Mouse (Mus musculus) C2C12 (cell line): ENCODE measurements around the gene Gm2016. TPM values are rescaled to one million over a fixed set of nuclear protein-coding genes. Genes with fewer than 3 reads are reported as not detected.
"Not testable (repeated sequence)": the region's sequence is repeated elsewhere in the genome, so short reads cannot be mapped to it uniquely, and the experiment has no call there.

ENCODE experiments used
- H3K27me3 ChIP-seq: one replicate; pipeline ENCODE4 v1.6.1; 2011; ENCODE audit not compliant: control insufficient read depth, insufficient read depth, insufficient read length
- H3K36me3 ChIP-seq: one replicate; pipeline ENCODE4 v1.6.1; 2011; ENCODE audit not compliant: control insufficient read depth, insufficient read depth
- H3K4me3 ChIP-seq: one replicate; pipeline ENCODE4 v1.5.1; 2011; ENCODE audit warnings: mild to moderate bottlenecking, control low read depth; ENCODE audit not compliant: poor library complexity, insufficient read depth, severe bottlenecking
- H3K79me2 ChIP-seq: one replicate; pipeline ENCODE4 v1.6.1; 2011; ENCODE audit not compliant: control insufficient read depth, insufficient read depth
- H3K79me3 ChIP-seq: one replicate; pipeline ENCODE4 v1.6.1; 2011; ENCODE audit warnings: low read depth, control low read depth
- H3ac ChIP-seq: one replicate; pipeline ENCODE3; 2011; ENCODE audit warnings: low read depth; ENCODE audit not compliant: control insufficient read depth, insufficient read length
- long read RNA-seq, 2 experiments: library from polyadenylated mRNA; unstranded; transcript quantifications; one replicate each; pipeline ENCODE4 v2.0.0; 2019 to 2020
- polyA plus RNA-seq: library from polyadenylated mRNA; unstranded; fragments of >200 nt; fragmentation: generic; extraction: Trizol; gene quantifications from one replicate; pipeline ENCODE4 v1.2.1, GENCODE M21; 2012; ENCODE audit warnings: missing spikeins

The Gm2016 gene
- polyA plus RNA-seq, result 0.12 TPM
- long read RNA-seq, experiment 1, partial matches to known transcripts, result 0 of 1 reads
- long read RNA-seq, experiment 1, other reads (novel, unspliced or antisense), result 0 of 1 reads
- long read RNA-seq, experiment 2, result 0 reads

GRCm38 (mm10) chr12:87873772-87874171, at the start of gene Gm2016:
TSS of gene Gm2016 (plus strand) at chr12:87874072.
- H3ac ChIP-seq, H3K79me2 ChIP-seq, H3K36me3 ChIP-seq, H3K27me3 ChIP-seq, H3K4me3 ChIP-seq, H3K79me3 ChIP-seq: not testable (repeated sequence)

DNA sequence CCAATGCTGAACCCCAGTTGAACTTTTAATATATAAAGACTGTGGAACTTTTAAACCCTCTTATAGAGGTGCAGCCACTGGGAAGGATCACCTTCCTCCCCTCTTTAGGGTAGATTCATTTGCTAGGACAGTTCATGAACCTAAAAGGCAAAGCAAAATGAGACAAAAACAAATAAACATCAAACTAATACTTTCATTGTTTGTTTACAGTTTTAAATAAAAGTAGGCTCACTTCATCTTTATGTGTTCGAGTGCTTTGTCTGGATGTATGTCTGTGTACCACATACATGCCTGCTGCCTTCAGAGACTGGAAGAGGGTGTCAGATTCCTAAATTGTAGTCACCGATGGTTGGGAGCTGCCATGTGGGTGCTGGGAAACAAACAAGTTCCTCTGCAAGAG, 31.6 kb upstream of the Gm2016 start, which contains the start of gene Gm2001:
Gene Gm2001, minus strand, starts transcription at position 101 of the 400 bp plus-strand sequence.
- not testable (repeated sequence) for H3K4me3 ChIP-seq, H3ac ChIP-seq, H3K27me3 ChIP-seq, H3K79me2 ChIP-seq, H3K36me3 ChIP-seq, H3K79me3 ChIP-seq

GRCm38 (mm10) chr12:87850657-87851056, 23.2 kb upstream of the Gm2016 start:
- H3K4me3 ChIP-seq, H3K79me2 ChIP-seq, H3K79me3 ChIP-seq, H3ac ChIP-seq, H3K27me3 ChIP-seq, H3K36me3 ChIP-seq: not testable (repeated sequence)

GRCm38 (mm10) chr12:87856067-87856466, 17.8 kb upstream of the Gm2016 start:
- H3K79me2 ChIP-seq, H3K36me3 ChIP-seq, H3K27me3 ChIP-seq, H3K4me3 ChIP-seq, H3ac ChIP-seq, H3K79me3 ChIP-seq: not testable (repeated sequence)

DNA sequence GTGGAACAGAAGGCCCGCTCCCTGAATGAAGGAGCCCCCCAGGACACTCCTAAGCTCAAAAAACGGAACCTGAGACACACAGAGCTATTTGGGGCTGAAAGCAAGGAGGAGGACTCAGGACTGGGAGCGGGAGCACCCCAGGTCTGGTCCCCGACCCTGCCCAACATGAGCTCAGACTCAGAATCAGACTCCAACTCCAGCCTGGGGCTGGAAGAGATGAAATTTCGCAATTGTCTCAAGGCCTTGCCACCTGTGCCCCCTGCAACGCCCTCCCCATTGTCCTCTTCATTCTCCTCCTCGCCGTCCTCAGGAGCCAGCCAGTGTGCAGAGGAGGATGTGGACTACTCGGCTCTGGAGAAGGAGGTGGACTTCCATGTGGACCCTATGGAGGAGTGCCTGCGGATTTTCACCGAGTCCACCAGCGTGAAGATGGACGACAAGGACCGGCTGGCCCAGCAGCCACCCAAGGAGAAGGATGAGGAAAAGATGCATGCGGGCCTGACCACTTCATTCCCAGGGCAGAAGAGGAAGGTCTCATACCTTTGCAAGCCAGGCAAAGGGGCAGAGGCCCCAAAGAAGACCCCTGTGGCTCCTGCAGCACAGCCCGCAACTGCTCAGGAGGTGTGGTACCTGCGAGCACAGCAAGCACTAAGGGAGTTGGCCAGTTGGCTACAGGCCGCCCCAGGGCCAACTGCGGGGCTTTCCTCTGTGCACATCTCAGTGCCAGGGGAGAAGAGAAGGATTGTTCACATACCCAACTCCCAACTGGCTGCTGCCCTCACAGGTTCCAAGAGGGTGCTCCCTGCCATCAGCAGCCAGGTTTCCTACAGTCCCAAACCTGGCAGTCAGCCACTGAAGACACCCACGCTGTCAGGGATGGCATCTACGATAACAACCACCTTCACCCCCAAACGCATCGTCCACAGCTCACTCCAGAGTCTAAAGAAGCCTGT, 11.9 kb upstream of the Gm2016 start:
- not testable (repeated sequence) for H3K36me3 ChIP-seq, H3K27me3 ChIP-seq, H3K4me3 ChIP-seq, H3K79me3 ChIP-seq, H3K79me2 ChIP-seq, H3ac ChIP-seq

- not testable (repeated sequence) for H3K79me3 ChIP-seq
Measured at GRCm38 (mm10) chr12:87863638-87864037, 10.2 kb upstream of the Gm2016 start.

DNA sequence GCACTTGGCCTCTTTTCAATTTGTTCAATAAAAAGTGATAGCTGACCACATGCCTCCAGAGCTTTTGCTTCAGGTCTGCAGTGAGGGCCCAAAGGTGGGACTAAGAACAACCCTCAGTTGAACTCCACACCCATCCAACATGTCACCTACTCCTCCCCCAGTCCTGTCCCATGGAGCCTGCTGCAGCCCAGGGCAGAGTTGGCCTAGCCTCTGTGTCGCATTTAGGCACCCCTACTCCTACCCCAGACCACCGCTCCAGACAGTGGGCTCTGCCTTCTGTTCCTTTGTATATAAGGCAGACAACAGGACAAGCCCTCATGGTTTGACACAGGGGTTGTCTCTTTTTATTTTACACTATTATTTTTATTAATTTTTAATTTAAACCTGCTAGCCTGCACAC, 9.8 kb upstream of the Gm2016 start:
- H3K4me3 ChIP-seq, H3K27me3 ChIP-seq, H3K79me2 ChIP-seq, H3K36me3 ChIP-seq, H3K79me3 ChIP-seq, H3ac ChIP-seq: not testable (repeated sequence)

More at GRCm38 (mm10) chr12:87863638-87864037, 10.2 kb upstream of the Gm2016 start:
- H3K79me2 ChIP-seq, H3K36me3 ChIP-seq, H3ac ChIP-seq, H3K27me3 ChIP-seq, H3K4me3 ChIP-seq: not testable (repeated sequence)

DNA sequence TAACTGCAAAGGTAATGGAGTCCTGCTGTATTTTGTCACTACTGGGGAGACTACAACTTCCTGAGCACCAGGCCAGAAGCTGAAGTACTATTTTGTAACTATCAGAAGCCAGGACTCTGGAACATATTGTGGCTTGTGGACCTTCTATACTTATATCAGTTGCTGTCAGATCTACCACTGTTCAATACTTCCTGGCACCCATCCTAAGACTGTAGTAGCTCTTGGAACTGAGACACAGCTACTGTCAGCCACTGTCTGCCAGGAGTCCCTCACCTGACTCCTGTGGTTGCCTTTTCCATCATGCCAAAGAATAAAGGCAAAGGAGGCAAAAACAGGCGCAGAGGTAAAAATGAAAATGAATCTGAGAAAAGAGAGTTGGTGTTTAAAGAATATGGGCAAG, 21.2 kb downstream of the Gm2016 start, which contains the start of gene Gm2022:
Gene Gm2022, plus strand, starts transcription at position 301 of the 400 bp plus-strand sequence.
- H3K36me3 ChIP-seq, H3K79me2 ChIP-seq, H3K79me3 ChIP-seq, H3ac ChIP-seq, H3K27me3 ChIP-seq, H3K4me3 ChIP-seq: not testable (repeated sequence)

DNA sequence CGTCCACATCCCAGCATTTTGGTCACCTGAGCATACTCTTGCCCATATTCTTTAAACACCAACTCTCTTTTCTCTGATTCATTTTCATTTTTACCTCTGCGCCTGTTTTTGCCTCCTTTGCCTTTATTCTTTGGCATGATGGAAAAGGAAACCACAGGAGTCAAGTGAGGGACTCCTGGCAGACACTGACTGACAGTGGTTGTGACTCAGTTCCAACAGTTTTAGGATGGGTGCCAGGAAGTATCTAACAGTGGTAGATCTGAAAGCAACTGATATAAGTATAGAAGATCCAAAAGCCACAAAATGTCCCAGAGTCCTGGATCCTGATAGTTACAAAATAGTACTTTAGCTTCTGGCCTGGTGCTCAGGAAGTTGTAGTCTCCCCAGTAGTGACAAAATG, 45.8 kb downstream of the Gm2016 start, which contains the start of gene Gm2035:
Gene Gm2035, minus strand, starts transcription at position 137 of the 400 bp plus-strand sequence.
- not testable (repeated sequence) for H3K36me3 ChIP-seq, H3ac ChIP-seq

More for the DNA sequence above, 45.8 kb downstream of the Gm2016 start, which contains the start of gene Gm2035:
- not testable (repeated sequence) for H3K79me2 ChIP-seq, H3K79me3 ChIP-seq, H3K27me3 ChIP-seq, H3K4me3 ChIP-seq
